Mouse (Mus musculus) thymus, postnatal 10 days (tissue): ENCODE measurements around the gene Gm37240.
"Not testable (repeated sequence)": the region's sequence is repeated elsewhere in the genome, so short reads cannot be mapped to it uniquely, and the experiment has no call there.

Experiments used
- DNase-seq, 2 experiments: peaks; one replicate each; pipeline ENCODE4 v3.0.0; 2021; ENCODE audit warnings: low spot score in 2 of 2

The Gm37240 gene

GRCm38 (mm10) chr3:84917903-84918679 is 969.2 kb downstream of the Gm37240 start:
- DNase-seq: no peak

- no peak for DNase-seq
Observed at GRCm38 (mm10) chr3:84914284-84914683, 973.0 kb downstream of the Gm37240 start.

- DNase-seq: peak; percentile 11 to 55
Observed at GRCm38 (mm10) chr3:84906528-84906927, 980.8 kb downstream of the Gm37240 start.

GRCm38 (mm10) chr3:84897952-84898351 is 989.4 kb downstream of the Gm37240 start:
- no peak for DNase-seq

- no peak for DNase-seq
Observed at GRCm38 (mm10) chr3:84890983-84891382, 996.3 kb downstream of the Gm37240 start.

GRCm38 (mm10) chr3:84889648-84890047 is 997.7 kb downstream of the Gm37240 start:
- DNase-seq: peak in 1 of 2 experiments; percentile 21

- peak in 1 of 2 experiments; percentile 7 for DNase-seq
Observed at GRCm38 (mm10) chr3:84883817-84884483, 1003.4 kb downstream of the Gm37240 start.

GRCm38 (mm10) chr3:84876211-84876610 is 1011.1 kb downstream of the Gm37240 start:
- no peak for DNase-seq

- no peak for DNase-seq
Observed at GRCm38 (mm10) chr3:84875306-84875705, 1012.0 kb downstream of the Gm37240 start.

- no peak for DNase-seq
Observed at GRCm38 (mm10) chr3:84870126-84870525, 1017.2 kb downstream of the Gm37240 start.

- no peak for DNase-seq
Observed at GRCm38 (mm10) chr3:84867991-84868390, 1019.3 kb downstream of the Gm37240 start.

GRCm38 (mm10) chr3:84867434-84867975 is 1019.8 kb downstream of the Gm37240 start:
- no peak for DNase-seq

GRCm38 (mm10) chr3:84866866-84867265 is 1020.5 kb downstream of the Gm37240 start:
- DNase-seq: no peak

GRCm38 (mm10) chr3:84865684-84866083 is 1021.6 kb downstream of the Gm37240 start:
- DNase-seq: no peak

- DNase-seq: not testable (repeated sequence)
Observed at GRCm38 (mm10) chr3:84861817-84862216, 1025.5 kb downstream of the Gm37240 start.

- DNase-seq: no peak
Observed at GRCm38 (mm10) chr3:84860669-84861068, 1026.6 kb downstream of the Gm37240 start.

GRCm38 (mm10) chr3:84854440-84854839 is 1032.9 kb downstream of the Gm37240 start:
- no peak for DNase-seq

GRCm38 (mm10) chr3:84852877-84853276 is 1034.4 kb downstream of the Gm37240 start:
- no peak for DNase-seq

GRCm38 (mm10) chr3:84851801-84852200 is 1035.5 kb downstream of the Gm37240 start:
- DNase-seq: no peak

- DNase-seq: no peak
Observed at GRCm38 (mm10) chr3:84850418-84850817, 1036.9 kb downstream of the Gm37240 start.

GRCm38 (mm10) chr3:84848798-84849197 is 1038.5 kb downstream of the Gm37240 start:
- peak; percentile 21 to 35 for DNase-seq

- peak in 1 of 2 experiments; percentile 69 for DNase-seq
Observed at GRCm38 (mm10) chr3:84843594-84843993, 1043.7 kb downstream of the Gm37240 start.

GRCm38 (mm10) chr3:84842793-84843192 is 1044.5 kb downstream of the Gm37240 start:
- no peak for DNase-seq
